Mouse (Mus musculus) spleen, postnatal 4 days (tissue): Measurements from ENCODE around the gene Cdh20.

Experiments used
- DNase-seq, 2 experiments: peaks; one replicate each; pipeline ENCODE4 v3.0.0; 2022; ENCODE audit warnings: low spot score in 2 of 2

The Cdh20 gene

DNA sequence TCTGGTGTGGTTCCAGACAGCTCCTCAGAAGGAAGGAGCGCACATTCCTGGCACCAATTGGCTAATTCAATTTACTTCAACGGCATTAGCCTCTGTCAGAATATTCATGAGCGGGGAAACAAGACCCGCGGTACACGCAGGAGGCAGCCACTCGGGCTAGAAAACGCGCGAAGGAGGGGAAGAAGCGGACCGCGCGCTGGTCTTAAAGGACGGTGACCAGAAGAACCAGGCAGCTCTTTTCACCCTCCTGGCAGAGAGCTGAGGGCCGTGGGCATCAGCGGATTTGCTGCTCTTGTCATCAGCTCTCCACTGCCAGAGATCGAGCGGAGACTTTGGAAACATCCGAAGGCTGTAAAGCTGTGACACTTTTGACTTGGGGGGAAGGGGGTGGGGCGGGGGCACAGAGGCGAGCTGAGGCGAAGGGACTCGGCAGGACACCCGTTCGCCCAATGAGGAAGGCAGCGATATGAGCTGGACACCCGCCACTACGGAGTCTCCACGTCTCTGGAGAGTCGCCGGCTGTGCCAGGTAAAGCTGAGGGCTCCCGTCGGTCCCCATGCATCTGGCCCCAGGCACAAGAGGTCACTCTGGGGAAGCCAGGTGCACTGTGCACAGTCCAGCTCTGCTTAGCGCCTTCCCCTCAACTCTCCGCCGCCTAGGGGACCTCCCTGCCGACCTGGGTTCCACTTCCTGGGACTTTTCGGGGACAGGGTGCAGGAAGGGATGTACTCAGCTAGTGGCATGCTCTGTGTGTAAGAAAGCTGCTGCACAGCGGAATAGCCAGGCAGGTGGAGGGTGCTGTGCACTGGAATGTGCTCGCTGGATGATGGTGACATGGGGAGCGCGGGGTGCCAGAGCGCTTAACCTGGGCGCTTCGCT is at the start of gene Cdh20:
Cdh20 (plus strand) TSS at position 159 of the 879 bp plus-strand sequence.
- peak in 1 of 2 experiments; percentile 58 for DNase-seq

DNA sequence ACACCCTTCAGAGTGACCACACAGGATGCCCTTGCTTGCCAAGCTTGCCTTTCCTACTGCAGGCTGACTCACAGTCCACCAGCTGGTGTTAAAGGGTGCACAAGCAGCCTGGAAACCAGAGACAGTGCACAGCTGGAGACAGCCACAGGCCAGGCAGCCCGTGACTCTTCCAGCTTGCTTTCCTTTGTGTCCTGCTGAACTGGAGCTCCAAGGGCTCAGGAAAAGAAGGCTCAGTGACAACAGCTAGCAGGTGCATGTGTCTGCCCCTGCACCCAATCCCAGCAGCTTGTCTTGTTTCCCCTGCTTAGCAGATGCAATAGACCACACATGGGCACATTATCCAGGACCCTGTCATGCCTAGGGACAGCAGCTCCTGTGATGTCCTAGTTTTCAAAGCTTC is 21.5 kb upstream of the Cdh20 start:
- no peak for DNase-seq

DNA sequence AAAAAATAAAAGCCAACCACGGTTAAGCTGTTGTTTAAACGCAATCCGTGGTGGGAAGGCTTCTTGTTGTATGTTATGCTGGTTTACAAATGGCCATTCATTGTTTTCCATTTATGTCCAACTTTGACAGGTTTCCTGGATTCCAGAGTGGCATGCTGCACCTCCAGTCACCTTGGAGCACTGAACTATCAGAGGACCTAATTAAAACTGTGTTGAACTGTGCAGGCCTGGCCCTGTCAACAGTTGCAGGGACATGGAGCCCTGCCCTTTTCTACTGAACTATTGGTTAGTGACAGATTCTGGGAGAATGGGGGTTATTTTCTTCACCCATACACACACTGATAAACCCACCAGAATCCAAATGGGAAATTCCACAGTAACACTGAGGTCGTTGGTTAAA is 20.9 kb upstream of the Cdh20 start:
- DNase-seq, result no peak

DNA sequence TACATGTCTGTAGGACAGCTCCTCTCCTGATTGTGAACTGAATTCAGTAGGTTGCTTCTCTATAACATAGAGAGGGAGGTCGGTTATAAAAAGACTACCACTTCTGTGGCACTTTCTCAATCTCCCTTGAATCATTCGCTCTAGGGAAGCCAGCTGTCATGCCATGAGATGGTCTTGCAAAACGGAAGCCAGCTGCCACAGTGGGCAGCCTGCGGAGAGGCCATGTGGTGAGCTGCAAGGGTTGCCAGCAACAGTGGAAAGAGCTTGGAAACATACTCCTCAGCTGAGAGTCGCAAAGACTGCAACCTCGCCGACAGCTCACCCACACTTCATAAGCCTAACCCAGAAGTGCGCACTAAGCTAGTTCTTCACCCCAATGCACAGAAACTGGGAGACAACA is 13.8 kb upstream of the Cdh20 start:
- no peak for DNase-seq

DNA sequence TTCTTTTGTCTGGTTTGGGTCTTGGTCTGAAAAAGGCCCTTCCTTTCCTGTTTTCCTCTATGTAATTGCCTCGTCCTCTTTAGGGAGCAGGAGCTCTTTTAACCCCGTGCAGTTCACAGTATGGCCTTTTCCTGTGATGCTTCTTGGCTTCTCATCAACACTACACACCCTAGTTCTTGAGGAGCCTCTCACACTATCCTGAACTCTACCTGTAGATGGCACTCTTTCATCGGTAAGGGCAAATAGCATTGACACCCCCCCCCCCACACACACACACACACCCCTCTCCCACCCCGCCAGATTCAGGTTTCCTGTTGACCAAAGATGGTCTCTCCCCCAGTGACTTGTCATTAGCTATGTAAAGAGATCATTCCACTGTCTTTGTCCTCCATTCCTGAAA is 12.4 kb upstream of the Cdh20 start:
- DNase-seq, result no peak

DNA sequence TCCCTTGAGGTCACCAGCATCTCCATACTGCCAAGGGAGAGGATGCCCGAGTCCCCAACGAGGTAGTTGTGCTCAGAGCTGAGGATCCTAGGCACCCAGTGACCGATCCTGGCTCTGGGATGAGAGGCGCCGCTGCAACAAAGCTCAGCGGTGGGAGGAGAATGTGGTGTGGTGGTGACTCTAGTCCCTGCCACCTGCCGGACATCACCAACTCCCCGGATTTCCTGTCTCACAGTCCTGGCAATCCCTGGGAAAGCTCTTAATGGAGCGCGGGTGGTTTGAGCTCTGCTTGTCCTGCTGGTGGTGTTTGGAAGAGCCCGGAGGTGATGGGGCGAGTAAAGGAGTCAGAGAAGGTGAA is 900 bp downstream of the Cdh20 start:
- no peak for DNase-seq

DNA sequence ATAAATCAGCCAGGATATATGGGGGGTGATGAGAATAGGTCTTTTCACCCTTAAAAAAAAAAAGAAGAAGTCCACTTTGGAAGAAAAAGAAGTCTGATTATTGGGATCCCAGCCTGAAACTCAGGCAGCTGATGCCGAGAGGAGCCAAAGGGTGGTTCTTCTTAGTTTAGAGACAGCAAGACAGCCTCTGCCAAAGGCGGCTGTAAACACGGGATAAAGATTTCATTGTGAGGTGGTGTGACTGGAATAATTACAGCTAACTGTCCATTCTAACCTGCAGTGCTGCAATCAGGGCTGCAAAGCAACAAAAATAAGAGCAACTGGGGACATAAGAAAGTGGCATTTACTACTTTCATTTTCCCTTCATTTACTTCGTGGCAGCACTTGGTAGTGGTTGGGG is 3.6 kb downstream of the Cdh20 start:
- no peak for DNase-seq

DNA sequence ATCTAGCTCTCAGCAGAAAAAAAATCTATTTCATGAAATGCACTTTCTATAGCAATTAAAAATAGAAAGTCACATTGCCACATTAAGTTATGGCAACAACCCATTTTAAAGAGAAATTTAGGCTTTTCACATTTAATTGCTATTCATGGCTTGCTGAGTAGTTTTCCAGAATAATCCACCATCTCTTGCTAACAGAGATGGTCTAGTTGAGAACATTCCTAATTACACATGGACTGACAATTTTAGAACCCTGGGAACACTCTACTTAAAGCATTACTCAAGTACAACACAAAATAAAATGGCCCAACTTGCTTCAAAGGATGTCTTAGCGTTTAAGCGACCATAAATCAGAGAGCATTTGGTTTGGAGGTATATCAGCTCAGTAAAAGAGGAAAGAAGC is 4.9 kb downstream of the Cdh20 start:
- DNase-seq, result no peak

DNA sequence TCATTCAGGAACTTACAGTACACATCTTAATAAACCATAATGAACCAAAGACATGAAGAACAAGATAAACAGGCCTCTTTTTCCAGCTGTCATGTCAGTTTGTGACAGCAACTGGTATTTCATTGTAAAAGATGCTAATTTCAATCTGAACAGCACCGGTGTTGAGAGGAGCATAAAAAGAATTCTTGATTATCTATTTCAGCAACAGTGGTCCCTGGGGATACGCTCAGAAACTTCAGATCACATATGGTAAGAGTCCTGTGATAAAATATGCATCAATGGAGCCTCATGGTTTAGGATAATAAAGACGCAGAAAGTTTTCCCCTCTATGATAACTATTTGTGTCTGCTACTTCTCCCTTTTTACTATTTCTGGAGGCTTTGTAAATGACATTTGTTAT is 25.2 kb downstream of the Cdh20 start:
- no peak for DNase-seq

DNA sequence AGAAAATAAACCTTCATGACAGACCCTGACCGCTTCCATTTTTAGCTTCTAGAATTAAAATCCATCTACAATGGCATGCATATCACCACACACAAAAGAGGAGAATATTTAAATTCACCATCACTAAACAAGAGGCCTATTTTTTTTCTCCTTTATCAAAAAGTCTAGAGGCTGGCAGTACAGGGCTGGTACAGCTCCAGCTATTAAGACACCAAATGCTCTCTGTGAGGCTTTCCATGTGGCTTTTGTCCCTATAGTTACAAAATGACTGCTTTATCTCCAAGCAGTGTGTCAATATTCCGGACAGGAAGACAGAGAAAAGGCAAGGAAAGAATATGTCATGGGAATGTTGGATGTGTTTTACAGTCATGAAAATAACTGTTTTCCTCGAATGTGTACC is 27.8 kb downstream of the Cdh20 start:
- no peak for DNase-seq

DNA sequence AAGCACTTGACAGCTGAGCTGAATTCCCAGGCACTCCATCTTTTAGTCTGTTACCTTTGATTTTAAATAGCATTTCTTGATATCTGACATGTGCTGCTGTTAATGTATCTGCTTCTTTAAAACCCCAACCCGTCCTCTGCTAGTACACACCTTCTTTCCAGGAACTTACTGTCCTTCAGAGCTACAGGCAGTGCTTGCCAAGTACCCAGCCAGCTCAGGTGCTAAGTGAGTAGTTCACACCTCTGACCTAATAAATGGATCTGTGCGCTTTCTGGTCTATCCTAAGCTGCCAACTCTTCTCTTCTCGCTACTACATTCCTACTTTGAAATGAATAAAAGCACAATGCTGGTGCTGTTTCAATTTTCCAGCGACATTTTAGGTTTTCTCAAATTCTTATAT is 28.8 kb downstream of the Cdh20 start:
- no peak for DNase-seq

DNA sequence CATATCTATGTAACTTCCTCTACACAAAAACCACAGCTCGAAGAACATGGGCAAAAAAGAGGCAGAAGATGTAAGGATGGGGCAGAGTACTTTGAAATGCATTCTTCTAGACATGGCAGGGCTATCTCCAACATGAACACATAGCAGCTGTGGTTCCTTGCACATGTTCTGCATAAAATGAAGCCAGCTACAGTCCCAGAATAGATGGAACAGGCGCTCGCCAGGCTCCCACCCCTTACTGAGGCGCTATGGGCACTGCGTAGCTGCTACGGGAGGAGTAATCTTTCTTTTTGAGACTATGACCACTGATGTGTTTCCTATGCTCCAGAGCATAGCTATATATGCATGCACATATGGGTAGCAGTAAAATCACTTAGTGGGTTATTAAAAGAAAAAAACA is 36.4 kb downstream of the Cdh20 start:
- no peak for DNase-seq

DNA sequence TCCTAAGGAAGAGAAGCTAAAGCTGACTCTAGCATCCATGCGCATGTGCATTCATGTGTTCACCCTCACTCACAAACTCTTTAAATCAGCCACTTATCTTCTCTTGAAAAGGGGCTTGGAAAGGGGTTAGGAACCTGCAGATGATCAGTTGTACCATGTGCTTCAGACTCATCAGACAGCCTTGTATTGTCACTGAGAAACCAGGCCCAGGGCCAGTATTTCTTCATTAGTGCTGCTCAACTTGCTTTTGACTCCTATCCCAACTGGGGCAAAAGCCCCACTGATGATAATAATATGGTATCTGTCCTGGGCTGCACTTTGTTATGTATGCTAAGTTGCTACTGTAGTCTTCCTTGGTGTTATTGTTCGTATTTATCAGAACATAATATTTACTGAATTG is 38.9 kb downstream of the Cdh20 start:
- no peak for DNase-seq

DNA sequence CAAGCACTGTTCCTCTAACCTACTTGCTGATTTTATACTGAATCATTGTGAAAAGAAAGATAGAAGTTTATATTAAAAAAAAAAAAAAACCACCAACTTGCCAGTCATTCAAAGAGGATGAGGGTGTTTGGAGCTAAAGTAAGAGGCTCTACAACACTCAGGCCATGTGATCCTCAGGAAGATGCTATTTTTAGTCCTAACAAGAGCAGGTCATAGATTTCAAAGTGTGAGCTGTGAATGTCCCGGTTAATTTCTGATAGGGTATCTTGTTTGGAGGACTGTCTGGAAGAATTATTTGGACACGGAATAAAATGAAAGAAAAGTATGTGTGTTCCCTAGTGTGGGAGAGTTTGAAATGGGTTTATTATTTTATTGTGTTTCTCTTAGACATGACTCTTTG is 49.2 kb downstream of the Cdh20 start:
- DNase-seq, result no peak

DNA sequence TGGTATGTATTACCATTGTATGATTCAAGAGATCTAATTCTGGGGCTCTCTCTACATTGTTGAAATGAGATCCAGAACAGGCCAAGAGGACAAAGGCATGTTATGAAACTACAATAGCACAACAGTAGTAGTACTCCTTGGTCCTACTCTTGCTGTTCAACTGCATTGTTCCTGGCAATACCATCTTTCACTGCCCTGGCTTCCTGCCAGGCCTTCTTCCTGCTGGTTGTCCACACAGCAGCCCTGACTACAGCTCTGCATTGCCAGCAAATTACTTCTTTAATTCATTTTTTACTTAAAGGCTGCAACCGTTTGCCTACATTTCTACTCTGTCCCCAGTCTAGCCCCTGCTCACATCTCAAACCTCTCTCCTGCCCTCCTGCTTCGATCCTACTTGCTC is 59.8 kb downstream of the Cdh20 start:
- no peak for DNase-seq

DNA sequence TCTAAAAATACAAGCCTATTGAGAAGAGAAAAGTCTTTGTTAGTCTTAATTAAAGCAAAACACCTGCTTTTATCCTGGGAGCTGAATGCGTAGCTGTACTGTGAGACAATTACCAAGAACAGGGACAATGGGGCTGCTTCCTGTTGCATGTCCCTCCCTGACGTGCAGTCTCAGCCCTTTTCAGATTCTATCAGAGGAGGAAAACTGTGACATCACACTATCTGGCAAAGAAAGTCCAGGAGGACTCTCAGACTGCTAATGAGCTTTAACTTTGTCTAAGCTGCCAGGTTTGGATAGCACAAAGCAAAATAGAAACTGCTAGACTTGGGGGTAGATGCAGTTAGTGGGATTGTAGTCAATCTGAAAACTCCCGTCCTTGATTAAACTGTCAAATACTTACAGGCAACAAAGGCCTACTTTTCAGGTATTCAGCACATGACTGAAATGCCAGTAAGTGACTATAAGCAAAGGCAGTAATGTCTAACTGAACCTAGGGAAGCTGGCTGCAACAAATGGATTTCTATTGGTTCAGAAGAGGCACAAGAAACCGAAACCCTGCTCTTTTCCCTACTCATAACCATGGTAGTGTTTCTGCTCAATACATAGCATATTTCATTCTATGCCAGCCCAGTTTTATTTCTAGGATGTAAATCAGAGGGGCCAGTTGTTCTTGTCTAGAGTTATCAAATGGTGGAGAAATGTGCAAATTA is 70.0 kb downstream of the Cdh20 start:
- DNase-seq, result no peak

DNA sequence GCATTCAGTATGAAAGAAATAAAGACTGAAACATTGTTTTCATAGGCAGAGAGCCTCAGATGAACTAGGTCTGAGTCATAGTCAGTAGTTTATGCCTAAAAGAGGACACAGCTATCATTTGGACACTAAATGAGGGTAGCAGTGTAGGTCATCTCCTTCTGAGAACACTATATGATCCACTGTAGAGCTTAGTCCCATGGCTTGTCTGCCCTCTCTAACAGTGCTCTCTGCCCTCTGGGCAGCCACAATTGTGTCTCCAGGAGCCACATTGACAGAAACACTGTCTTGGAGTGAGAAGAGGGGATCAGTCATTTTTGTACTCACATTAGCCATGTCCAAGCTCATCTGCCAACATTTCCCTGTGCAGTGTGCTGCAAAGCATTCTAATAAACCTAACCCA is 70.7 kb downstream of the Cdh20 start:
- DNase-seq, result no peak

DNA sequence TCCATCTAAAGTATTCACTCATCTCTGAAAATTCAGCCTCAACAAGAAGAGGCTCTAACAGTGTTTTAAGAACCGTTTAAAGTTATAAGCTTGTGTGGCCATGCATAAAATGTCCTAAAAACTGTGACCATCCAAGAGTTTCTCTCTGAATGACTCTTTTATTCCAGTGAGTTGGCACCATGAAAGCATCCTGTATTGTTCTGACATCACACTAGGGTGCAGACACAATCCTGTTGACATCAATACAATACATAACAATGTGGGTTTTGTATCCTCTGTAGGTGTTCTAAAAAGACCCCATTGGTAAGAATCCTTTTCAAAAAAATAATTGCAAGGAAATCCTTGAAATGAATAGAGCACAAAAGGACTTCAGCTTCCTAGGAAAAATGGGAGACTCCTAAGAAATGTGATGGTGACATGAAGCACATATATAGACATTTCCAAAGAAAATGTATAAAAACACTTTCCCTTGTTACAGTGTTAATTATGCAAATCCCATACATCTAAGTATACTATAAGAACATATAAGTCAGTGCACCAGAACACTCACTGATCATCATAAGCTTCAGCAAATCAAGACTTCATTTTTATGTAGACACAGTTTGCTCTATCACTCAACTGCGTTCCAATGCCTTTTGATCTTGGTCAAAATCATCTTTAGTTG is 80.1 kb downstream of the Cdh20 start:
- DNase-seq, result no peak

DNA sequence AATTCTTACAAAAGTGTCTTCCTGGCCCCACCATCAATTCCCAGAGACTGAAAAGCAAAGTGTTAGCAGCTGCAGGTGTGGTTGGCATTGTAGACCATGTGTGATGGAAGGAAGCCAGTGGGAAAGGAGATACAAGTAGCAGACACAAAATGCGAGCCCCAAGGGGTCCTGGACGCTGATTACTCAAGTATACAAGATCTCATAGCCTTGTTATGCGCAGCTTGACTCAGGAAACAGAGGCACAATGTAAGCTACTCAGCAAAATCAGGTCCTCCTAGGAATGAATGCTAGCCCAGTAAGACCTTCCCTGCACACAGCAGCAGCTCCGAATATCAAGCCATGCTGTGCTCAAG is 80.6 kb downstream of the Cdh20 start:
- no peak for DNase-seq

DNA sequence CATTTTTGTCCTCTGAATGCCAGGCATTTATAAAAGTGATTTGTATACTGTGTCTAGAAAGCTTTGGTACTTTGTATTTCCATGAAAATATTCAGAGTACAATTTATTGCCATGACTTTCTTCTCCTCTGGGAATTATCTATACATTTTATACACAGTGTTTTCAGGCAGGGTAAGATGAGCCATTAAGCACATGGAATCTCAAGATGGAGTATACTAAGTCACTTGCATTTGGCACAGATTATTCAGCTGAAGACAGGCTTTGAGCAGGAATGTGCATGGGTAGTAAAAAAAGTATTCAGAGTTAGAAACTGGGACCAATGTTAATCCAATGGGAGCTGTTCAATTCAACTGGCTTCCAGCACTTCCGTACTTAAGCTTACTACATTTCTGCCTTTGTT is 109.1 kb downstream of the Cdh20 start:
- no peak for DNase-seq

DNA sequence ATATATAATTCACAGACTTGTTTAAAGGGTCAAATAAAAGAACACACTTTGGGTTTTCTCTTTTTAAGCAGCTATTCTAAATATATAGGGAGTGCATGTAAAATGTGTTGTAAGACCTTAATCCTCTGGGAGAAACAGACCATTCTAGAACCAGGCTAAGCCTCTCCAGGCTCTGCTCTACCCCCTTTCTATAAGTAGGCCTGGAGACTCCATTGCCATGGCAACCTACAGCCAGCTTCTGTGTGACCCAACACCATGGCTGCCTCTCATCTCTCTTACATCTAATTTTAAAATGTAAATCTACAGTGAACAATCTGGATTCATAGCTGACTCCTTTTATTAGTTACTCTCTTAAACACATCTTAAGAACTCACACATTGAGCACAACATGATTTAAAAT is 133.5 kb downstream of the Cdh20 start:
- DNase-seq, result no peak

DNA sequence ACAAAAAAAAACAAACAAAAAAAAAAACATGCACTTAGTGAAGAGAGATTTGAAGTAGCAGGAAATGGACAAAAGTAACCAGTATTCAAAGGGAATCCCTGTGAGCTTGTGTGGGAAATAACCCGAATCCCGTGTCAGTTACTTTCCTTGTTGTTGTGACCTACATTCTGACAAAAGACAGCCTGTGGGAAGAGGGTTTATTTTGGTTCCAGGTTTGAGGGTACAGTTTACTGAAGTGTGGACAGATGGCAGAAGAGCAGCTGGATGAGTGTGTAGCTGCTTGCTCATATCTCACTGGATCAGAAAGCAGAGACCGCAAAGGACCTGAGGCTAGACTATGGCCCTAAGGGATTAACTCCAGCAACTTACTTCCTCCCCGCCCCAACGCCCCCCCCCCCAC is 135.1 kb downstream of the Cdh20 start:
- no peak for DNase-seq

DNA sequence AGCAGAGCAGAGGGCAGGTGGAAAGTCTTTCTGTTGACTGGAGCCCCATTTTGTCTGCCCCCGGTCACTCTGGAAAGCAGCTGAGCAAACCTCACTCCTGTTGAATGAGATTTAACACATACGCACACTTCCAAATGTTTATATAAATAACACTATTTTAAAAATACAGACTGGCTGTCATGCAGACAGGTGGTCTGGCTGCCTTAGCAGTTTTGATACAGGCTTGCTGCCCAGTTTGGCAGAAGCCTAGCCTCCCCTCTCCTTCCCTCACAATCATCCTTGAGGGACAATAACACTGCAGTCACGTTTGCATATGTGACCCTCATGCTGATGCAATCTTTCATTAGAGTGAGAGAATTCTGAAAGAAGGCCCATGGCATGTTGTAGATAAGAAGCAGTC is 144.1 kb downstream of the Cdh20 start:
- no peak for DNase-seq
